Mouse (Mus musculus) limb, embryonic 12.5 days (tissue): ENCODE results near the gene C1qbp. TPM values are rescaled to one million over a fixed set of nuclear protein-coding genes. Genes with fewer than 3 reads are reported as not detected.

Experiments
- ATAC-seq: fragments of 200-750 bp; cut with Nextera tagmentation; 2 replicates; pipeline ENCODE4 v1.8.0; 2017; ENCODE audit warnings: low read depth, moderate TSS enrichment; ENCODE audit not compliant: insufficient number of reproducible peaks, insufficient read depth, low FRiP score, low TSS enrichment
- H3K27ac ChIP-seq: fragments of 300-500 bp; sonication (generic); 2 replicates; pipeline ENCODE4 v1.5.1; 2016; ENCODE audit warnings: mild to moderate bottlenecking, moderate library complexity
- H3K27me3 ChIP-seq: fragments of 300-500 bp; sonication (generic); 2 replicates; pipeline ENCODE4 v1.6.1; 2016; ENCODE audit warnings: mild to moderate bottlenecking, moderate library complexity
- H3K36me3 ChIP-seq: fragments of 300-500 bp; sonication (generic); 2 replicates; pipeline ENCODE4 v1.6.1; 2016; ENCODE audit warnings: mild to moderate bottlenecking, moderate library complexity
- H3K4me1 ChIP-seq: fragments of 300-500 bp; sonication (generic); replicated peaks from 2 replicates; pipeline ENCODE4 v1.6.1; 2016
- H3K4me2 ChIP-seq: fragments of 300-500 bp; sonication (generic); 2 replicates; pipeline ENCODE4 v1.6.1; 2016; ENCODE audit warnings: mild to moderate bottlenecking, moderate library complexity
- H3K4me3 ChIP-seq: fragments of 300-500 bp; sonication (generic); replicated peaks from 2 replicates; pipeline ENCODE4 v1.5.1; 2016; ENCODE audit warnings: mild to moderate bottlenecking
- H3K9ac ChIP-seq: fragments of 300-500 bp; sonication (generic); replicated peaks from 2 replicates; pipeline ENCODE4 v1.6.1; 2016; ENCODE audit warnings: mild to moderate bottlenecking, moderate library complexity
- H3K9me3 ChIP-seq: fragments of 300-500 bp; sonication (generic); 2 replicates; pipeline ENCODE4 v1.6.1; 2016; ENCODE audit warnings: mild to moderate bottlenecking, moderate library complexity
- WGBS: fragments of 180-500 bp; shearing (Covaris S2); methylation state at CpG from one replicate; pipeline ENCODE4 v1.1.7; 2016; 5-methylcytosine and 5-hydroxymethylcytosine counted together
- polyA plus RNA-seq: library from polyadenylated mRNA; unstranded; fragments of >200 nt; fragmentation: Nextera tagmentation; extraction: Ambion mirVana; gene quantifications from 2 replicates; pipeline ENCODE4 v1.2.1, GENCODE M21; 2016

Gene C1qbp
- polyA plus RNA-seq, 1 experiment from 2014 or later = 269 TPM

DNA sequence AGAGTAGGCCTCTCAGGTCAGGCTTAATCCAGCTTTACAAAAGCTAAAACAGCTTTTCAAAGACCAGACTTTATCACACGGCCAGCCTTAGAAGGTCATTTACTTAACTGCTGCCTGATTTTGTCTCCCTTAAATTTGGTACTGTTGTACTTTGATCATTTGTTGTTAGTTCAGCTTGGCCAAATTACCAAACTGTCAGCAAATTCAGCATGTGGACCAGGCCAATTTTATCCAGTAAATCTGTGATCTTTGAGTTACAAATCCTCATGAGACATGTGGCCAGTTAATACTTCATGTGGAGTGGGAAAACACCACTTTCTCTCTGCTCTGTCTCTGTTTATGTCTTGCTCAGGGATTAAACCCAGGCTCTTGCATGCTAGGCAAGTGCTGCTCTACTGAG, 10.2 kb downstream of the C1qbp start:
- Histone ChIP-seq H3K4me3 (no peak overlapping the region), H3K9ac (no peak overlapping the region), H3K36me3 (peaks cover 47% of the 10 kb centered on the region), H3K27me3 (no peaks in the 10 kb centered on the region), H3K27ac (no peak overlapping the region), H3K4me1 (peaks cover 9% of the 10 kb centered on the region), H3K9me3 (no peaks in the 10 kb centered on the region), H3K4me2 (no peak overlapping the region)
- no peak for ATAC-seq
- WGBS = 66% methylated on average over 1 of the region's 1 CpGs

DNA sequence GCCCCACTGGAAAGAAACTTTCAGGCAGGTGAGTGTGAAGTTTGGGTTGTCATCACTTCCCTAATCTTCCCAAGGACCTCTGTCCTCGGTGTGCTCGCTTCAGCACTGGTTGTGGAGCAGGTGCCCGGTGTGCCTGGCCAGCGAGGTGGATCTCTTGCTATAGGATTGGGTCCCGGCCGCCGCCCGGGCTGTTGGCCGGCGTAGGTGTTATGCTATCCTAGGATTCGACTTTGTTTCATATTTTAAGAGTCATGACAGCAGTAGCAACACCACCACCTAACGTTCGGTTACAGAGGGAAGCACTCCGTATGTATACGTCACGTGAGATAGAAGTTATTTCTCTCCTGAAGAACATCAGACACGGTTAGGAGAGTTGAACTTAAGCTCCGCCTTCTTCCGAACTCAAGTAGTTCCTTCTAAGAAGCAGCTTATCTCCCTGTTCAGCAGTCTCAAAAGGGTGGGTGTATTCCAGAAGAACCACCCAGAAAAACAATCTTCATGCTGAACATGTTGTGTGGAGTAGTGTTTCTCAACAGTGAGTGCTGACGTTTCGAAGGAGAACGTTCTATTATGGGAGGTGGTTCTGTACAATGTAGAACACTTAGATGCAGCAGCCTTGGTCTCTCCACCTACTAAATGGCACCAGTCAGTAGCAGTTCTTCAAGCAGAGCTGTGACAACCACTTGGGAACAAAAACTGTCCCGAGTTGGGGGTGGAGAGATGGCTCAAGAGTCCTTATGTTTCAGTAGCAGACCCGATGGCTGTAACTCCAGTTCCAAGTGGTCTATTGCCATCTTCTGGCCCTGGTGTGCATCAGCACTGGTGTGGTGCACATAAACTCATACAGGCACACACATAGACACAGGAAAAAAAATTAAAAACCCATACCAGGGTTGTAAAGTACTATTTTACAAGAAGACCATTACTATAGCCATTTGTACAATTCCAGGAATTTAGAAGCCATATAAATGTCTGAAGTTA, 12.0 kb downstream of the C1qbp start:
- Histone ChIP-seq H3K27ac (peak overlapping the region; percentile 87), H3K36me3 (peaks cover 43% of the 10 kb centered on the region), H3K27me3 (no peaks in the 10 kb centered on the region), H3K4me2 (peak overlapping the region; percentile 76), H3K9me3 (no peaks in the 10 kb centered on the region), H3K4me3 (peak overlapping the region; percentile 84), H3K4me1 (peaks cover 9% of the 10 kb centered on the region), H3K9ac (peak overlapping the region; percentile 61)
- 17% methylated on average over 24 of the region's 24 CpGs for WGBS
- 0 out of 2 replicates have a peak, but pooled peaks have one; percentile 8 for ATAC-seq

DNA sequence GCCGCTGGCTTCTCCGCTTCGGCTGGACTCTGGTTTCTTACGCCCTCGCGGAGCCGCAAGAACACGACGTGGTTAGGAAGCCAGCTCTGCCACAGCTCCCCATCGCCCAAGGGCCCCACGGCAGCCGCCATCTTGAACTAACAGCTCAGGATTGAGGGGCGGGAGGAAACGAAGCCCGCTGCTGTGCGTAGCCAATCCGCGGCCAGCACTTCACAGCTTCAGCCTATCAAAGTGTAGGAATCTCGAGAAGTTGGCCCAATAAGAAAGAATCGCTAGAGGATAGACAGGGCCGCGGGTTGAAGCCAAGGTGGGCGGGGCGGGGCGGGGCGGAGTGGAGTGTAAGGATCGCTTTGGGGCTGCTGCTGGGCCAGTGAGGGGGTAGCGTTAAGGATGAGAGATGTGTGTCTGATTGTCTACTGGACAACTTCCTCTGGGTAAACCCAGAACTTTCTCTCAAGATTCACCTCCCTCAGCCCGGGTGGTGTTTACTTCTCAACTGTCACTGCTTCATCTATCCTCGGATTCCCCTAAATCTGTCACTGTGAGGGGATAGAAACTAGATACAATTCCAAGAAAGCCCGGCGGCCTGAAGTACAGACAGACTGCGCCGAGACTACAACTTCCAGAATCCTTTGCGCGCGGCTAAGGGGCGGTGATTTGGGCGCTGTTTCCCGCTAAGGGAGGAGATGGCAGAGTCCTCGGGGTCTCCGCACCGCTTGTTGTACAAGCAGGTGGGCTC, 12.8 kb downstream of the C1qbp start, which contains the start of the genes Nup88 and Rpain:
Gene Nup88, minus strand, starts transcription at position 153 of the 739 bp plus-strand sequence.
Gene Rpain, plus strand, starts transcription at position 393 of the 739 bp plus-strand sequence.
- Histone ChIP-seq H3K9ac (peak within 1 kb of the TSS; percentile 88), H3K27ac (peak within 1 kb of the TSS; percentile 89), H3K4me1 (peaks cover 9% of the 10 kb centered on the region), H3K4me2 (peak within 1 kb of the TSS; percentile 86), H3K9me3 (no peaks in the 10 kb centered on the region), H3K4me3 (peak within 1 kb of the TSS; percentile 84), H3K36me3 (peaks cover 43% of the 10 kb centered on the region), H3K27me3 (no peaks in the 10 kb centered on the region)
- WGBS = under 1% methylated on average over 43 of the region's 43 CpGs
- ATAC-seq = peak; percentile 99

DNA sequence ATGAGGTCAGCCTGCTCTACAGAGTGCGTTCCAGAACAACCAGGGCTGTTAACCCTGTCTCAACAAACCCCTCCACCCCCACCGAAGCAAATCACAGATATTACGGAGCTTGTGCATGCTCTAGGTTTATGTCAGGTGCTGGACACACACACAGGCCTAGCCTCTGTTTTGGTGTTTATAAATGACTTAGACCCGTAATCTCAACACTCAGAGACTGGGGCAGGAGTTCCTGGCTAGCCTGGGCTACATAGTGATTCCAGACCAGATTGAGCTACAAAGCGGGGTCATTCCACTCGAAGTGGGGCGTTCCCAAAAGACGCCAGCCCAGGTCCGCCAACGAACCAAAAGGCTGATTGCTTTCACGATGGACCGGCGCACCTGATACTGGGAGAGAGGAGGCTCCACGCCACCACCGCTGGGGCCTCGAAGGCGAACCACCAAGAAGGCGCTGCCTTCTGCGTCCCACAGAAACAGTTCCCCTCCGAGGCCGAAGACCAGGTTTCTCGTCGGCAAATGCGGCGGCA, 13.5 kb downstream of the C1qbp start:
- Histone ChIP-seq H3K4me1 (peaks cover 9% of the 10 kb centered on the region), H3K4me2 (peak overlapping the region; percentile 86), H3K9me3 (no peaks in the 10 kb centered on the region), H3K36me3 (peaks cover 43% of the 10 kb centered on the region), H3K27me3 (no peaks in the 10 kb centered on the region), H3K9ac (peak overlapping the region; percentile 88), H3K27ac (peak overlapping the region; percentile 89), H3K4me3 (peak overlapping the region; percentile 84)
- ATAC-seq = 0 out of 2 replicates have a peak, but pooled peaks have one; percentile 0
- under 1% methylated on average over 25 of the region's 25 CpGs for WGBS

DNA sequence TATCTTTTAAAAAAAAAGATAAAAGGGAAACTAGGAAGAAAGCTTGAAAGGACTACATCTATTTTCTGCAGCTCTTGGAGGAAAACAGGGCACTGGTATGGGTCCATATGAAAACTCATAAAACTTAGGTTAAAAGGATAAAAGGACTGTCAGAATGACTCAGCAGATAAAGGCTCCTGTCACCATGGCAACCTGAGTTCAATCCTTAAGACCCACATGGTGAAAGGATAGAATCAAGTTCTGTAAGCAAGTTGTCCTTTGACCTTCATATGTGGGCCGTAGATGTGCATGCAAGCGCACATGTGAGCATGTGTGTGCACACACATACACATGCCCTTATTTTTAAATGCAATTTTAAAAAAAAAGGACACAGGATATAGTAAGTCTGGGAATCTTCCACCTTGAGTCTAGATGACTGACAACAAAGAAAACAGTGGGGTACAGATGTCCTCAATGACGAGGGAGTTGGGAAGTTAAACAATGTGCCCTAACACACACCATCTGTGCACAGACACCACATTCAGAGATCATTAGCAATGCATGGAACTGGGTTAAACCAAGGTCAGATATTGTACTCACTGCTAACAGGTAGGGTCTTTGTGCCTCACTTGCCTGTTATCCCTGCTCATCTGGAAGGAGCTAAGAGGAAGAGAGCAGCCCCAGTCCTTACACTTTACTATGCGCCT, 18.5 kb downstream of the C1qbp start:
- no peak overlapping the region for H3K4me2 ChIP-seq
- H3K9me3 ChIP-seq = no peaks in the 10 kb centered on the region
- H3K9ac ChIP-seq = no peak overlapping the region
- no peak overlapping the region for H3K4me3 ChIP-seq
- WGBS = 81% methylated on average over 4 of the region's 4 CpGs
- peaks cover 9% of the 10 kb centered on the region for H3K4me1 ChIP-seq
- no peak for ATAC-seq
- H3K27ac ChIP-seq = no peak overlapping the region
- no peaks in the 10 kb centered on the region for H3K27me3 ChIP-seq
- peaks cover 77% of the 10 kb centered on the region for H3K36me3 ChIP-seq

DNA sequence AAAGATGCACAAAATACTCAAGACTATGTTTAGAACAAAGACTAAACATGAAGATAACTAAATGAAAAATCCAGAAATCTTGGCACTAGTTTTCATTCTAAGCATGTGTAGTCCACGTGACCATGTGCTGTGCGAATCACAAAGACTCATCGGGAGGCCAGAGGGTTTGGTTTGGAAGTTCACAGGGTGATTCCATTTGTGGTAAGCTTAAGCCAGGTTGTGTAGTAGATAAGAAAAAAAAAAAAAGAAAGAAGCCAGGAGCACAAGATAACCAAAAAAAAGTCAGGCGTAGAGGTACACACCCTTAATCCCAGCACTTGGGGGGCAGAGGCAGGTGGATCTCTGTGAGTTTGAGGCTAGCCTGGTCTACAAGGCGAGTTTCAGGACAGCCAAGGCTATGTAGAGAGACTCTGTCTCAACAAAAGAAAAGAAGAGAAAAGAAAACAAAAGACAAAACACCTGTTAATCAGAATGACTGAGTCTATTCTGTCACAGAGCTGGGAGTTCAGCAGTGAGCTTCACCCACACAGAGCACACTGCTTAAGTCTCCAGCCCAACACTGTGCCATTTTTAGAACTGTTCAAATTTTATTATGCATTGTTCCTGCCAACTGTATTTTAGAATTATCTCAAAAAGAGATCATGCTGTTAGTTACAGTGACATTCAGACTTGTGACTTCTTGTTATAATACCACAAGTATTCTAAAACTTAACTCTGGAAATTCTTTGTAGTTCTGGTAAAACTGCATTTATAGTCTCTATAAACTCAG, 21.9 kb downstream of the C1qbp start:
- Histone ChIP-seq H3K9me3 (no peaks in the 10 kb centered on the region), H3K36me3 (peaks cover 95% of the 10 kb centered on the region), H3K4me1 (no peaks in the 10 kb centered on the region), H3K4me3 (no peak overlapping the region), H3K9ac (no peak overlapping the region), H3K4me2 (no peak overlapping the region), H3K27ac (no peak overlapping the region), H3K27me3 (no peaks in the 10 kb centered on the region)
- ATAC-seq = no peak
- 95% methylated on average over 5 of the region's 5 CpGs for WGBS

DNA sequence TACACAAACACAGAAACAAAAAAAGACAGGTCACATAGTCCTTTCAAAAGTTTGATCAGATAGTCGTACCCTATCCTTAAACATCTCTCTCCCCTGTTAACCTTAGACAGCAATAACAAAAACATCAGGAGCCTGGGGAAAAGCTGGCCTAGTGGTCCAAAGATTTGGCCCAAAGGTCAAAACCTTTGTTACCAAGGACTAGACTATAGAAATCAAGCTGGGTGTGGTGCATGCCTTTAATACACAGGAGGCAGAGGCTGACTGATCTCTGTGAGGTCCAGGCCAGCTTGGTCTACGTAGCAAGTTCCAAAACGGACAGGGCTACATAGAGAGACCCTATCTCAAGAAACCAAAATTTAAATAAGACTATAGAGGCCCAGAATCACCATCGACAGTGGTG, 28.1 kb downstream of the C1qbp start:
- 96% methylated on average over 4 of the region's 4 CpGs for WGBS
- H3K36me3 ChIP-seq = peaks cover 96% of the 10 kb centered on the region

DNA sequence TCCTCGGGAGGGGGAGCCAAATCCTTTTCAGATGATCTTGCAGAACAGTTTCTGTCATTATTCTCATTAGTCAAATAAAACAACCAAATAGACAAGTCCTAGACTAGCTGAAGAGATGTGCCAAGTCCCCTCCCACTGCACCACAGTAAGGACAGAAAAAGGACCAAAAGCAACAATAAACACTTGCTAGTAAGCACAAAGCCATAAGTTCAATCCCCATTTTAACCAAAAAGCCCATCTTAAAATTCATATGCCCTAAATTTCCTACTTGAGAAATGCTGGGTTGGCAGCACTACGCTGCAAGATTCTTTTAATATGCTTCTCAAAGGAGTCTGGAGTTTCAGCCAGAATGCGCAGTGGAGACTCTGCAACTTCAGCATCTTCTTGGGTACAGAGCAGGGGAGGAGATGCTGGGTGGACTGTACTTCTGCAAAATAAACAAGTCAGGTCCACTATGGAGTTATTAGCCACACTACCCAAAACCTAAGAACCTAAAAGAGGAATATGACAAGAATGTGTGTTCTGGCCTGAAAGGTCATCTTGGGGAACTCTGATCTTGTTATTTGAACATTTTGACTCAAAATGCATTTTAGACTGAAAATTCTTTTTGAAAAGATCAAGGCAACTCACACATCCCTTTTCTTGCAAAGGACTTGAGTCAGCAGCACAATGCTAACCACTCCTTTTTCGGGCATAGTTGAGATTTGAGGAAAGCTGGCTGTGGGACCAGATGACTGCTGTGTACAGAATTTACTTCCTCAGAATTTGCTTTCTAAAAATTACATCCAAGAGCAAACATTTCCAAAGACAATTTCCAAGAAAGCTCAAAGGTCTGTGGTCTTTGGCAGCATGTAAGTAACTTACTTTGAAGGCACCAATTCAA, 37.6 kb downstream of the C1qbp start:
- ATAC-seq = no peak

More for the DNA sequence above, 28.1 kb downstream of the C1qbp start:
- Histone ChIP-seq H3K27me3 (no peaks in the 10 kb centered on the region), H3K9ac (no peak overlapping the region), H3K4me3 (no peak overlapping the region), H3K27ac (no peak overlapping the region), H3K4me2 (no peak overlapping the region), H3K9me3 (no peaks in the 10 kb centered on the region), H3K4me1 (no peaks in the 10 kb centered on the region)
- no peak for ATAC-seq

DNA sequence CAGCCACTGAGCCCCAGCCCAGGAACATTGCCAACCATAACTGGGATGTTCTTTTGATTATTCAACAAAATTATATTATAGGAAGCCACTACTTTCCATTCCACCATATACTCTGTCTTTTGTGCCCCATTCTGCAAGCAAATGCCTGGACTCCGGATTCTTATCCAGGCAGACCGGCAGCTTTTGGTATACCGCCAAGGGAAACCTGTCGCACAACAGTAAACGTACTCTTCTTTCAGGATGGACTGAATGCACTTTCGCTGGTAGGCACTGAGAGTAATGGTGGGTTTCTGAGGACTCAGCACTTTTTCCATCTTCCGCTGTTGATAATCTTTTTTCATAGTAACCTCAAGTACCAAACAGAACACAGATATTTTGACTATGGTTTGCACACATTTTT, 39.2 kb downstream of the C1qbp start:
- Histone ChIP-seq H3K4me1 (no peaks in the 10 kb centered on the region), H3K27me3 (no peaks in the 10 kb centered on the region), H3K9me3 (no peaks in the 10 kb centered on the region), H3K27ac (no peak overlapping the region), H3K4me3 (no peak overlapping the region), H3K36me3 (peaks cover 94% of the 10 kb centered on the region), H3K4me2 (no peak overlapping the region), H3K9ac (no peak overlapping the region)
- ATAC-seq = no peak
- 93% methylated on average over 7 of the region's 7 CpGs for WGBS

More for the DNA sequence above, 37.6 kb downstream of the C1qbp start:
- Histone ChIP-seq H3K4me3 (no peak overlapping the region), H3K9me3 (no peaks in the 10 kb centered on the region), H3K36me3 (peaks cover 94% of the 10 kb centered on the region), H3K4me2 (no peak overlapping the region), H3K27me3 (no peaks in the 10 kb centered on the region), H3K9ac (no peak overlapping the region), H3K4me1 (no peaks in the 10 kb centered on the region), H3K27ac (no peak overlapping the region)
- 88% methylated on average over 4 of the region's 4 CpGs for WGBS
